Mouse (Mus musculus) small intestine, adult 2 months (tissue): ENCODE results near the gene Tmem258.

Experiments used
- CTCF ChIP-seq: fragments of 200-500 bp; IDR thresholded peaks from 2 replicates; pipeline ENCODE4 v1.5.1; 2012; ENCODE audit warnings: low read depth, mild to moderate bottlenecking, control low read depth, inconsistent platforms, low read length, moderate library complexity, mixed read lengths; ENCODE audit not compliant: insufficient replicate concordance, insufficient read length; ENCODE audit errors: extremely low read depth
- POLR2A ChIP-seq: fragments of 200-500 bp; IDR thresholded peaks from 2 replicates; pipeline ENCODE4 v1.6.1; 2012; ENCODE audit warnings: low read depth, mild to moderate bottlenecking, control low read depth, inconsistent platforms, low read length, moderate library complexity

- TF ChIP-seq CTCF (no peak), POLR2A (no peak)
Observed at GRCm38 (mm10) chr19:10168441-10168840, 35.4 kb upstream of the Tmem258 start.
